Comparison of ENCODE assay signal across 12 mouse cellular contexts in the genomic region with DNA sequence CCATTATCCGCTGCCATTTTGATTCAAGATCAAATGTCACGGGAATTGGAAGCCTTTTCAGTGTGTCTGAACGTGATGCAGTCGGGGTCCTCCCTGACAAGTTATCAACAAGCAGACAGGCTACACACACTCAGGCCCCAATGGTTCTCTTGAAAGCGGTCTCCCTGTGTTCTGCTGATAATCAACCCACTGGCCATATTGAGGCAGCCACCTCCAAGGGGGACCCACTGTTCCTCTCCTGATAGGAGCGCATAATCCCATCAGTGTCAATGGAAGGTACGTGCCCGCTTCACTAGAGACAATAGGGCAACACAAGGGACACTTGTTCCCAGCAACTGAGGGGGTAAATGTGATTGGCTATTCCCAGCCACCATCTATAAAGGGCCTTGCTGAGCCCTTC.
A peak's percentile ranks its signal among the peaks of the same experiment; 100 is the strongest.
DNase-seq lines count a peak whose midpoint lies in the region; ATAC-seq and TF ChIP-seq lines count a peak whose summit lies in the region.
"Had no signal": no experiment of that assay in that cellular context is flagged by ENCODE, and none has a peak within 500 bp of the region (broad histone marks: within the 10 kb centered on the region; RNA-seq: fewer than 3 reads in every experiment).

No protein-coding gene starts in this region.

- H3K4me3 ChIP-seq in hindbrain, embryonic 11.5 days (ENCODE audit: low read depth, low read length), result no peak overlapping the region
- H3K4me3 ChIP-seq in hindbrain, embryonic 16.5 days (ENCODE audit: low read length), result no peak overlapping the region
- H3K4me3 ChIP-seq in erythroblast, embryonic 14.5 days (replicated peaks), result peak overlapping the region; percentile 19
- no peak overlapping the region for H3K4me3 ChIP-seq in liver, embryonic 14.5 days (ENCODE audit: insufficient read depth in 1 of 2, low read depth in 2 of 2, low read length in 2 of 2)

- no peak for TF ChIP-seq CTCF in liver, embryonic 14.5 days (IDR thresholded peaks at IDR 0.05; ENCODE audit: low read depth)

- peak overlapping the region; percentile 48 for H3K27ac ChIP-seq in hindbrain, embryonic 11.5 days (ENCODE audit: low read depth, low read length)
- H3K27ac ChIP-seq in hindbrain, embryonic 16.5 days (ENCODE audit: low read depth, low read length), result no peak overlapping the region
- H3K27ac ChIP-seq in liver, embryonic 14.5 days, result peak overlapping the region; percentile 78

- peaks cover 6% of the 10 kb centered on the region; the same call in 1 of the 2 replicates for H3K4me1 ChIP-seq in hindbrain, embryonic 11.5 days (replicated peaks; ENCODE audit: control insufficient read depth, insufficient read depth, low read length)
- H3K4me1 ChIP-seq in hindbrain, embryonic 16.5 days (ENCODE audit: control insufficient read depth, insufficient read depth, low read depth, low read length), result peaks cover 26% of the 10 kb centered on the region
- H3K4me1 ChIP-seq in erythroblast, embryonic 14.5 days (ENCODE audit: control insufficient read depth), result peaks cover 81% of the 10 kb centered on the region
- H3K4me1 ChIP-seq in liver, embryonic 14.5 days (replicated peaks; ENCODE audit: control insufficient read depth in 2 of 2, insufficient read depth in 2 of 2, low read length in 1 of 2), result peaks cover 49 to 55% of the 10 kb centered on the region in 2 experiments

- H3K36me3 ChIP-seq in hindbrain, embryonic 11.5 days (ENCODE audit: control insufficient read depth, insufficient read depth, low read length), result no peaks in the 10 kb centered on the region
- H3K36me3 ChIP-seq in hindbrain, embryonic 16.5 days (ENCODE audit: control insufficient read depth, insufficient read depth, low read length), result no peaks in the 10 kb centered on the region
- H3K36me3 ChIP-seq in erythroblast, embryonic 14.5 days (ENCODE audit: control insufficient read depth), result no peaks in the 10 kb centered on the region
- H3K36me3 ChIP-seq in liver, embryonic 14.5 days (replicated peaks; ENCODE audit: control insufficient read depth, insufficient read depth, low read depth), result no peaks in the 10 kb centered on the region

- no peak overlapping the region for H3K4me2 ChIP-seq in hindbrain, embryonic 11.5 days (replicated peaks; ENCODE audit: low read depth, low read length)
- H3K4me2 ChIP-seq in hindbrain, embryonic 16.5 days (ENCODE audit: low read length), result no peak overlapping the region
- peak overlapping the region; percentile 54 for H3K4me2 ChIP-seq in liver, embryonic 14.5 days (ENCODE audit: low read depth)

- H3K27me3 ChIP-seq in hindbrain, embryonic 11.5 days (ENCODE audit: control insufficient read depth, insufficient read depth, low read length), result no peaks in the 10 kb centered on the region
- no peaks in the 10 kb centered on the region for H3K27me3 ChIP-seq in hindbrain, embryonic 16.5 days (replicated peaks; ENCODE audit: control insufficient read depth, insufficient read depth, low read length)
- no peaks in the 10 kb centered on the region for H3K27me3 ChIP-seq in erythroblast, embryonic 14.5 days (ENCODE audit: control insufficient read depth)
- H3K27me3 ChIP-seq in liver, embryonic 14.5 days (ENCODE audit: control insufficient read depth, insufficient read depth, low read length), result no peaks in the 10 kb centered on the region

- no peaks in the 10 kb centered on the region for H3K9me3 ChIP-seq in hindbrain, embryonic 11.5 days (ENCODE audit: control insufficient read depth, low read length)
- H3K9me3 ChIP-seq in hindbrain, embryonic 16.5 days (ENCODE audit: control insufficient read depth, low read length), result no peaks in the 10 kb centered on the region
- H3K9me3 ChIP-seq in erythroblast, embryonic 14.5 days (ENCODE audit: control insufficient read depth, low read length), result no peaks in the 10 kb centered on the region
- H3K9me3 ChIP-seq in liver, embryonic 14.5 days (ENCODE audit: control insufficient read depth, low read length), result no peaks in the 10 kb centered on the region

- peak; percentile 86 for ATAC-seq in hindbrain, embryonic 11.5 days (ENCODE audit: low FRiP score)
- ATAC-seq in hindbrain, embryonic 16.5 days, result no peak
- ATAC-seq in liver, embryonic 14.5 days (ENCODE audit: insufficient read depth), result peak; percentile 95

- WGBS in hindbrain, embryonic 11.5 days, result 14% methylated on average over 8 of the region's 8 CpGs
- WGBS in hindbrain, embryonic 16.5 days, result 25% methylated on average over 8 of the region's 8 CpGs
- WGBS in liver, embryonic 14.5 days (ENCODE audit: insufficient replicate concordance), result 29% methylated on average over 8 of the region's 8 CpGs

- TF ChIP-seq EP300 in liver, embryonic 14.5 days (IDR thresholded peaks at IDR 0.05; ENCODE audit: low read depth), result peak; percentile 92

- DNase-seq in hindbrain, embryonic 11.5 days (ENCODE audit: low spot score), result peak; percentile 68
- peak; percentile 76 to 83 (median 79) for DNase-seq in liver, embryonic 14.5 days (ENCODE audit: low read depth in 3 of 3, low spot score in 3 of 3)
- DNase-seq in retina, postnatal 1 day, result peak; percentile 89
- no peak for DNase-seq in thymus, adult 18-20 months
- DNase-seq in layer of hippocampus, adult 18-20 months (ENCODE audit: low spot score in 2 of 2), result no peak
- no peak for DNase-seq in right cerebral cortex, postnatal 4 days
- DNase-seq: B cell, adult 2 months; kidney, postnatal 10 days; left cerebral cortex, postnatal 4 days; lung, postnatal 36 days had no signal

- no peak overlapping the region for H3K9ac ChIP-seq in hindbrain, embryonic 11.5 days (ENCODE audit: low read depth, low read length)
- no peak overlapping the region for H3K9ac ChIP-seq in hindbrain, embryonic 16.5 days (ENCODE audit: low read depth, low read length)
- H3K9ac ChIP-seq in liver, embryonic 14.5 days (replicated peaks), result peak overlapping the region; percentile 47

Comparison
In these comparisons a context has a peak if more than half of its experiments do, and no peak if none do; other contexts are left out.
1. DNase-seq: peak in hindbrain, embryonic 11.5 days (single experiment), liver, embryonic 14.5 days (3 of 3) and retina, postnatal 1 day (single experiment); none in thymus, adult 18-20 months (0 of 2), layer of hippocampus, adult 18-20 months (0 of 2) and right cerebral cortex, postnatal 4 days (single experiment).